Mouse (Mus musculus) heart, embryonic 13.5 days (tissue): ENCODE results near the gene Lgals1. TPM values are rescaled to one million over a fixed set of nuclear protein-coding genes. Genes with fewer than 3 reads are reported as not detected.
A peak's percentile ranks its signal among the peaks of the same experiment; 100 is the strongest.

Experiments
- ATAC-seq: fragments of 200-750 bp; cut with Nextera tagmentation; 2 replicates; pipeline ENCODE4 v1.8.0; 2017; ENCODE audit warnings: moderate TSS enrichment; ENCODE audit not compliant: insufficient number of reproducible peaks, low FRiP score, low TSS enrichment; ENCODE audit errors: extremely low read depth
- H3K27ac ChIP-seq: fragments of 300-500 bp; sonication (generic); replicated peaks from 2 replicates; pipeline ENCODE4 v1.5.1; 2015; ENCODE audit warnings: moderate library complexity, mild to moderate bottlenecking, inconsistent platforms
- H3K27me3 ChIP-seq: fragments of 300-500 bp; sonication (generic); replicated peaks from 2 replicates; pipeline ENCODE4 v1.6.1; 2015; ENCODE audit warnings: mild to moderate bottlenecking, inconsistent platforms
- H3K36me3 ChIP-seq: fragments of 300-500 bp; sonication (generic); 2 replicates; pipeline ENCODE4 v1.6.1; 2015; ENCODE audit warnings: mild to moderate bottlenecking, inconsistent platforms
- H3K4me1 ChIP-seq: fragments of 300-500 bp; sonication (generic); 2 replicates; pipeline ENCODE4 v1.6.1; 2015; ENCODE audit warnings: inconsistent platforms
- H3K4me2 ChIP-seq: fragments of 300-500 bp; sonication (generic); 2 replicates; pipeline ENCODE4 v1.6.1; 2015; ENCODE audit warnings: inconsistent platforms, mild to moderate bottlenecking, moderate library complexity
- H3K4me3 ChIP-seq: fragments of 300-500 bp; sonication (generic); 2 replicates; pipeline ENCODE4 v1.5.1; 2015; ENCODE audit warnings: moderate library complexity, mild to moderate bottlenecking, inconsistent platforms
- H3K9ac ChIP-seq: fragments of 300-500 bp; sonication (generic); 2 replicates; pipeline ENCODE4 v1.6.1; 2015; ENCODE audit warnings: inconsistent platforms, mild to moderate bottlenecking, moderate library complexity
- H3K9me3 ChIP-seq: fragments of 300-500 bp; sonication (generic); 2 replicates; pipeline ENCODE4 v1.6.1; 2016; ENCODE audit warnings: inconsistent platforms
- whole genome bisulfite sequencing: fragments of 180-500 bp; shearing (Covaris S2); methylation state at CpG from one replicate; pipeline ENCODE4 v1.1.7; 2015; ENCODE audit warnings: mixed read lengths; 5-methylcytosine and 5-hydroxymethylcytosine counted together
- polyA plus RNA-seq: library from polyadenylated mRNA; unstranded; fragments of >200 nt; fragmentation: Nextera tagmentation; extraction: Ambion mirVana; gene quantifications from 2 replicates; pipeline ENCODE4 v1.2.1, GENCODE M21; 2015

Lgals1 gene
- polyA plus RNA-seq, 1 experiment from 2014 or later: 798 TPM

DNA sequence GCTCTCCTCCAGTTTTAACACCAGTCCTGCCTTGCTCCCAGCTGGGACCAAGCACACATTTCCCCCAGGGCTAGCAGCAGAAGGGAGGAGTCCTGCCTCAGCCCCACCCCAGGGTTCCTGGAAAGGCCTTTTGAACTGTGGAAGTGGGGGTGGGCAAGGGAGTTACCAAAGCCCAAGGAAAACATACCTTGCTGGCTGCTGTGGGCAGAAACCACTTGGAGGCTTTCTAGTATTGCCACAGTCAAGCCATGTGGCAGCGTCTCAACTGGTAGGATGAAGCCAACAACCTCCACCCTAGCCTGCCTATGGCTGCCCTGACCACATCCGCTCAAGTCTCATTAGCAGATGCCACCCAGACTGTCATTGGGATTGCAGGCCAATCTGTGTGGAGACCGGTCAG is 30.4 kb upstream of the Lgals1 start:
- Histone ChIP-seq H3K4me1 (peaks cover 92% of the 10 kb centered on the region), H3K4me2 (no peak overlapping the region), H3K27me3 (no peaks in the 10 kb centered on the region), H3K9ac (no peak overlapping the region), H3K27ac (no peak overlapping the region), H3K4me3 (no peak overlapping the region), H3K36me3 (peaks cover 42% of the 10 kb centered on the region), H3K9me3 (no peaks in the 10 kb centered on the region)
- ATAC-seq: no peak
- WGBS: 84% methylated on average over 3 of the region's 3 CpGs

DNA sequence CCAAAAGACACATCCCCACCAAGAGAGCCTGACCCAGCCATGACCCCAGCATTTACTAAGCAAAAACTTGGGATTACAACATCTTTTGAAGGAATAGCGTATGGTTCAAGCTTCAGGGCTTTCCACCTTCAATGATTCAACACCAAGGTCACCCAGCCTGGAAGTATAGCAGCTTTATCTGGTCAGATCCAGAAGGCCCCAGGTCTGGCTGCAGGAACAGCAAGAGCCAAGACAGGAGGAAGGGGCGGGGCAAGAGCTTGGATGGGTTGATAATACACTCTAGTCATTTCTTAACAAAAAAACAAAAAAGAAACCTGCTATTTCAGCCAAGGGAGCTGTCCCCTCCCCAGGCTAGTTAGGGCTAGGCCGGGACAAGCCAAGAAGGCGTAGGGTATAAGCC is 29.0 kb upstream of the Lgals1 start:
- WGBS: 65% methylated on average over 4 of the region's 4 CpGs
- peaks cover 41% of the 10 kb centered on the region for H3K36me3 ChIP-seq
- no peak for ATAC-seq
- H3K9ac ChIP-seq: 0 out of 2 replicates have a peak overlapping the region, but pooled peaks have one; percentile 4
- peaks cover 86% of the 10 kb centered on the region for H3K4me1 ChIP-seq
- H3K9me3 ChIP-seq: no peaks in the 10 kb centered on the region
- peak overlapping the region; percentile 7; the same call in 1 of the 2 replicates for H3K4me2 ChIP-seq
- H3K4me3 ChIP-seq: no peak overlapping the region
- H3K27me3 ChIP-seq: no peaks in the 10 kb centered on the region
- 0 out of 2 replicates have a peak overlapping the region, but pooled peaks have one; percentile 84 for H3K27ac ChIP-seq

DNA sequence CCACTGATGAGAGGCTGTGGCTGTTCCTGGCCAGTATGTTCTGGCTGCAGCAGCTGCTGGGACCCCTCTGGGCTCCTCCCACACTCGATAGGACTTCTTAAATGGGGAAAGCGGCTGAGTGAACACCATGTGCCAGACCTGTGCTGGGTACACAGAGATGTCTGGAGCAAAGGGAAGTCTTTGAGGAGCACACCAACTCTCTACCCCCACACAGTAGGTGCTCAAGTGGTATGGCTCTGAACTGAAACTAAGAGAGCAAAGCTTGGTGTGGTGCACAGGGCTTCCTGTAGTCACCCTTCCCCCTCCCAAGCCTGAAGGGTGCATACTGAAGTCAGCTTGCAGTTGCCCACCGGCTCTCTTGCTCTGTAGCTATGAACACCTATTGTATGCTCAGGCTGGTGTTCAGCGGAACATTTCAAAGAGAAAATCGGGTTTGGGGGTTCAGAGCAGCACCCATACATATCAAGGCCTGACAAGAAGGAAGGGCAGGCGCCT is 28.0 kb upstream of the Lgals1 start:
- Histone ChIP-seq H3K36me3 (peaks cover 41% of the 10 kb centered on the region), H3K9ac (peak overlapping the region; percentile 96), H3K4me2 (peak overlapping the region; percentile 94), H3K9me3 (no peaks in the 10 kb centered on the region), H3K4me1 (peaks cover 80% of the 10 kb centered on the region), H3K27me3 (no peaks in the 10 kb centered on the region), H3K4me3 (peak overlapping the region; percentile 88), H3K27ac (peak overlapping the region; percentile 84)
- ATAC-seq: no peak
- WGBS: 39% methylated on average over 6 of the region's 6 CpGs

DNA sequence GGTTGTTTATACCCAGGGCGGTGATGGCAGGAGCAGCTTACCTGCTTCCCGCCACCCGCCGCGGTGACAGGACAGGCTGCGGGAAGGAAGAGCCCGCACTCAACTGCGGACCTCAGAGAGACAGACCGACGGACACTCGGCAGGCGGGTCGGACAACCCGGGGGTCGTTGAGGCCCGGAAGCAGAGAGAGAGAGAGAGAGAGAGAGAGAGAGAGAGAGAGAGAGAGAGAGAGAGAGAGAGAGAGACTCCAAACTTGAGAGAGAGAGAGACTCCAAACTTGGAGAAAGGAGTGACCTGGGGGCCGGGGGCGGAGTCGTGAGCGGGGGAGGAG is 27.2 kb upstream of the Lgals1 start, which contains the start of gene Gm49510:
TSS of gene Gm49510 (plus strand) at position 259 of the 331 bp plus-strand sequence.
- ATAC-seq: no peak
- peak within 1 kb of the TSS; percentile 94 for H3K4me2 ChIP-seq
- peaks cover 73% of the 10 kb centered on the region for H3K4me1 ChIP-seq

DNA sequence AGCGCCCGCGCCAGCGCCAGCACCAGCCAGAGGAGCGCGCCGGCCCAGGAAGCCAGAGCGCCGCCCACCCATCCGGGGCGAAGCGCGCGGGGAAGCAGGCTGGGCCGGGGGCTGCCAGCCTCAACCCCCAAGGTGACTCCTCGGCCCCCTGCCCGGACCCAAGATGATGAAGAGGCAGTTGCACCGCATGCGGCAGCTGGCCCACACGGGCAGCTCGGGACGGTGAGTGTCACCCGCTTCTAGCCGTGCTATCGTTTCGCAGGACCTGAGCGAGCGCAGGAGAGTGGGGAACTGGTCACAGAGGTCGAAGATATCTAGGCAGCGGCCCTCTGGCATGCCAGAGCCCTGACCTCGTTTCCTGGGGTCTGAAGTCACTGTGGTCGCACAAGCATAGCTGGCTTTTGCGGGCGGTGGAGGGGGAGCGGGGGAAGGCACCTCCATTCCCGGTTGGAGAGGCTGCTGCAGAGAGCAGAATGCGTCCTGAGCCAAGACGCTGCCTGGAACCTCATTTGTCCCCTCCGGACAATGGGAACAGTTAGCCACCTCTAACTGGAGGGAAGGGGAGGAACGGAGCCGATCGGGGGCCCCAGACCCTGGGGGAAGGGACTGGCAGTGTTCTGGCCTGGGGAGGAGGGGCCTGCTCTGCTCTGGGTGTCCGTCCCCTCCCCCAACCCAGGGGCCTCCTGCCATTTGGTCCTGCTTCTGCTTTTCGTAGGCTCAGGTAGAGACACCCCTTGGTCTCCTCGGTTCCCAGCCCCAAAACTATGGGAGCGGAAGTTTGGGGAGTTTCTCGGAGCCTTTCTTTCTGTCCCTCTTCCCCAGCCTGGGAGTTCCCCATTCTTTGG is 26.6 kb upstream of the Lgals1 start, which contains the start of gene Sh3bp1:
TSS of gene Sh3bp1 (plus strand) at position 29 of the 845 bp plus-strand sequence.
- Histone ChIP-seq H3K36me3 (peaks cover 46% of the 10 kb centered on the region), H3K4me2 (peak within 1 kb of the TSS; percentile 94), H3K9ac (peak within 1 kb of the TSS; percentile 96), H3K9me3 (no peaks in the 10 kb centered on the region), H3K4me3 (peak within 1 kb of the TSS; percentile 88), H3K4me1 (peaks cover 67% of the 10 kb centered on the region), H3K27me3 (no peaks in the 10 kb centered on the region), H3K27ac (peak within 1 kb of the TSS; percentile 84)
- WGBS: 1% methylated on average over 47 of the region's 47 CpGs
- peak; percentile 52; the same call in 1 of the 2 replicates for ATAC-seq

More for the DNA sequence above, 27.2 kb upstream of the Lgals1 start, which contains the start of gene Gm49510:
- H3K27ac ChIP-seq: peak within 1 kb of the TSS; percentile 84
- no peaks in the 10 kb centered on the region for H3K9me3 ChIP-seq
- no peaks in the 10 kb centered on the region for H3K27me3 ChIP-seq
- H3K4me3 ChIP-seq: peak within 1 kb of the TSS; percentile 88
- WGBS: 1% methylated on average over 20 of the region's 20 CpGs
- peaks cover 42% of the 10 kb centered on the region for H3K36me3 ChIP-seq
- peak within 1 kb of the TSS; percentile 96 for H3K9ac ChIP-seq

DNA sequence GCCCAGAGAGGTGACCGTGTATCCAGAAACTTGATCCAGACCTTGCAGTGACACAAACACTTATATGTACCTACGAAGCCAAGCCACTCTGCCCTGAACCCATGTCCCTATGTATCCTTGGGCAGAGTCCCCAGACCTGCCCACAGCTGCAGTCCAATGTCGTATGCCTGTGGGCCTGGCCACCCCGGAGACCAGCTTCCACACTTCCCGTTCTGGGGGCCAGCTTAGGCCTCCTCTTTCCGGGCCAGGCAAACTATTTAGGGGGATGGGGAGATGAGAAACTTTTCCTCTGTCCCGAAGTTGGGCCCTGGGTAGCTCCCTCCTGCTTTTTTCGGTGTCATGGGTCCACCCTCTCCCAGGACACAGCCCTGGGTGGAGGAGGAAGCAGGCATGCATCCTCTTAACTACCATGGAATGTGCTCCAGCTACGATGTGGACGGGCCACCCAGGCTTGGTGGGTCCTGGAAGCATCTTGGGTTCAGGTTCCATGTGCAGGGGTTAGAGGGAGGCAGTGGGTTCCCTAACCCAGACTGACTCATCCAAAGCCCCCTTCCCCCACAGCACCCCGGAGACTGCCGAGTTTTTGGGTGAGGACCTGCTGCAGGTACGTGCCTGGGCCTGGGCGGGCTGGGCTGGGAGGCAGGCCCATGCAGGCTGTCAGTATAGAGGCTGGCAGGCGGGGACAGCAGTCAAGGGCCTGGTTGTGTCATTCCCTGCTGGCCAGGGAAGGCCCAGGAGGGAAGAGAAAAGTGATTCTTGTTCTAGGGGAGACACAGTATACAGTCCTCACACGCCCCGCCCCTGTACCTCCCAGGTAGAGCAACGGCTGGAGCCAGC is 25.7 kb upstream of the Lgals1 start:
- Histone ChIP-seq H3K4me1 (peaks cover 58% of the 10 kb centered on the region), H3K9me3 (no peaks in the 10 kb centered on the region), H3K27ac (peak overlapping the region; percentile 84), H3K36me3 (peaks cover 47% of the 10 kb centered on the region), H3K27me3 (no peaks in the 10 kb centered on the region), H3K4me2 (peak overlapping the region; percentile 94), H3K9ac (peak overlapping the region; percentile 96), H3K4me3 (peak overlapping the region; percentile 88)
- 18% methylated on average over 18 of the region's 18 CpGs for WGBS
- ATAC-seq: no peak

DNA sequence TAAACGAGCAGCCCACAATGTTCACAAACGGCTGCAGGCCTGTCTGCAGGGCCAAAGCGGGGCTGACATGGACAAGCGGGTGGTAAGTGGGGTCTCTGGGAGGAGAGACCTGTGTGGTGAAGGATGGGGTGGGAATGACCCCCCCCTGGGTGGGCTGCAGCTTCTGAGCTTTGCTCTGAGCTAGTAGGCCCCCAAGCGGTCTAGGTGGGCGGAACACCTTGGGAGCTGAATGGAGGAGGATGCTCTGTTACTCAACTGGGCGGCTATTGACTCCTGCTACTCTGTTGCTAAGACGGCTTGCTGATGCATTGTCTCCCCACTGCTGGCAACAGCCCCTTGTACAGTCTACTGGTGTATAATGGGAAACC is 25.1 kb upstream of the Lgals1 start:
- Histone ChIP-seq H3K27me3 (no peaks in the 10 kb centered on the region), H3K36me3 (peaks cover 51% of the 10 kb centered on the region), H3K27ac (peak overlapping the region; percentile 84; the same call in 1 of the 2 replicates), H3K4me1 (peaks cover 52% of the 10 kb centered on the region), H3K9ac (peak overlapping the region; percentile 96), H3K4me2 (peak overlapping the region; percentile 94), H3K4me3 (peak overlapping the region; percentile 88), H3K9me3 (no peaks in the 10 kb centered on the region)
- 56% methylated on average over 8 of the region's 8 CpGs for WGBS
- ATAC-seq: no peak

DNA sequence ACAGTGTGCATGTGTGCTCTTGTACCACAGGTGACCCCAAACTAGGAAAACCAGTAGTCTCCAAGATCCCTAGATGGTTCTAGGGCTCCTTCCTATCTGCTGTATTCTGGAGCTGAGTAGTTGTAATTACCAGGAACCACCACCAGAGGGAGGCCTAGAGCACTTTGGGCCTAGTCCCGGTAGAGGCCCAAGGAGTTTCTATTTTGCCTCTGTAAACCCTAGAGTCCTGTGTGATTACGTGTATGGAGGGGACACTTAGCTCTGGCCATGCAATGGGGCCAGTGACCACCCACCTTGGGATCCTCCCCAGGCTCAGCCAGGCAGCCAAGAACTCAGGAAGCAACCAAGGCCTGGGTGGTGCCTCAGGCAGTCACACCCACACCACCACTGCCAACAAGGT is 23.3 kb upstream of the Lgals1 start:
- Histone ChIP-seq H3K4me1 (peaks cover 34% of the 10 kb centered on the region), H3K9me3 (no peaks in the 10 kb centered on the region), H3K4me2 (no peak overlapping the region), H3K9ac (peak overlapping the region; percentile 74), H3K27ac (no peak overlapping the region), H3K4me3 (0 out of 2 replicates have a peak overlapping the region, but pooled peaks have one; percentile 8), H3K27me3 (no peaks in the 10 kb centered on the region), H3K36me3 (peaks cover 69% of the 10 kb centered on the region)
- no peak for ATAC-seq
- 0% methylated on average over 2 of the region's 2 CpGs for WGBS

DNA sequence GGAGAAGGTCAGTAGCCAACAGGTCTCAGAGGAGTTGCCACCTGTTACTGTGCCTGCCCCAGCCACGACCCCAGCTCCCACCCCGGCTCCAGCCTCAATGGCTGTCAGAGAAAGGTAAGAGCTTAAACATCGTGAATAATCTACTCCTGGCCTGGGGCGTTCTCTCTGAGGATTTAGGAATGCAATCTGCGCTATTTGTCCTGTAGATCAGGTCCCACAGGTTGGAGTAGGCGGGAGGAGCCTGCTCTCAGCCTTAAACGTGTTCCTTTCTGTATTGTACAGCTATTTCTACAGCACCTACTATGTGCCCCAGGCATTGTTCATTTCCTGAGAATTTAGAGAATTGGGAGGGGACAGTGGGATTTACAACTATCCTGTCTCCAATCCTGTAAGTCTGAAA is 18.1 kb upstream of the Lgals1 start:
- peaks cover 88% of the 10 kb centered on the region for H3K36me3 ChIP-seq
- H3K4me3 ChIP-seq: no peak overlapping the region

DNA sequence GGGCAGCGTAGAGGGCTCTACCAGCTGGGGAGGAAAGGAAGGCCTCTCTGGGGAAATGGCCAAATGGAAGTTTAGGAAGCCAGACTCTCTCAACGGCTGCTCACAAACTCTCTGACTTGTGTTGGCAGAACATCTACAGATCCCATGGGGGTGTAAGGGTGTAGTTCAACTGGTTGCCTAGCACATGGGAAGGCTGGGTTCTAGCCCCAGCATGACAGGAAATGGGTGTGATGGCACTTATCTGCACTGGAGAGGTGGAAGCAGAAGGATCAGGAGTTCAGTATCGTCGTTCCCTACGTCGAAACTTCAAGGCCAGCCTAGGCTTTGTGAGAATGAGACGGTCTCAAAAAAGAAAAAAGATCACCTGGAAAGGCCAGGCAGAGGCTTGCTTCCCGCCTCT is 17.5 kb upstream of the Lgals1 start:
- H3K4me2 ChIP-seq: no peak overlapping the region
- no peaks in the 10 kb centered on the region for H3K9me3 ChIP-seq
- H3K4me1 ChIP-seq: no peaks in the 10 kb centered on the region
- H3K27ac ChIP-seq: no peak overlapping the region
- no peaks in the 10 kb centered on the region for H3K27me3 ChIP-seq
- WGBS: 65% methylated on average over 8 of the region's 8 CpGs
- H3K4me3 ChIP-seq: no peak overlapping the region
- ATAC-seq: no peak
- H3K9ac ChIP-seq: no peak overlapping the region
- H3K36me3 ChIP-seq: peaks cover 82% of the 10 kb centered on the region

More for the DNA sequence above, 18.1 kb upstream of the Lgals1 start:
- no peaks in the 10 kb centered on the region for H3K9me3 ChIP-seq
- H3K9ac ChIP-seq: no peak overlapping the region
- no peak overlapping the region for H3K4me2 ChIP-seq
- ATAC-seq: no peak
- H3K4me1 ChIP-seq: peaks cover 3% of the 10 kb centered on the region
- H3K27ac ChIP-seq: no peak overlapping the region
- WGBS: 79% methylated on average over 7 of the region's 7 CpGs
- H3K27me3 ChIP-seq: no peaks in the 10 kb centered on the region

DNA sequence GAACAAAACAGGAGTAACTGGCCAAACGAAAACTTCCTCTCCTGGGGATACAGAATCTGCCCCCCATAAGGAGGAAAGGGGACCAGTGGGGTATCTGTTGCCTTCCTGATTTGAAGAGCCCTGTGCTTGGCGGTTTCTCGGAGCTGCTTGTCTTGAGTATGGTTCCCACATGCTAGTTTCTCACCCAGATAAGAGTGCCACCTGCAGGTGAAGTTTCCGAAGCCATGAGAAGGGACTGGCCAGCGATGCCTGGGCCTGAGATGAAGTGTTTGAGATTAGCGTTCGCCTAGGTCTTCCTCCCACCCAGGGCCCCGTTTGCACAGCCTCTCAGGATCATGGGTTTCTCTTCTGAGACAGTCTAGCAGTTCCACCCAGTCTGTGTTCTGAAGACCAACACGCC is 14.5 kb upstream of the Lgals1 start:
- peaks cover 51% of the 10 kb centered on the region for H3K36me3 ChIP-seq
- no peak overlapping the region for H3K27ac ChIP-seq
- 0 out of 2 replicates have a peak, but pooled peaks cover 4% of the 10 kb centered on the region for H3K27me3 ChIP-seq
- peaks cover 24% of the 10 kb centered on the region for H3K4me1 ChIP-seq
- no peak overlapping the region for H3K9ac ChIP-seq
- H3K4me3 ChIP-seq: no peak overlapping the region
- ATAC-seq: no peak
- 36% methylated on average over 9 of the region's 9 CpGs for WGBS
- no peaks in the 10 kb centered on the region for H3K9me3 ChIP-seq
- H3K4me2 ChIP-seq: no peak overlapping the region
